Mouse (Mus musculus) liver, embryonic 15.5 days (tissue): ENCODE results near the gene Stk4. TPM values are rescaled to one million over a fixed set of nuclear protein-coding genes. Genes with fewer than 3 reads are reported as not detected.

Source experiments
- ATAC-seq: fragments of 200-750 bp; cut with Nextera tagmentation; 2 replicates; pipeline ENCODE4 v1.8.0; 2017; ENCODE audit warnings: moderate number of reproducible peaks, mild to moderate bottlenecking, moderate library complexity; ENCODE audit not compliant: insufficient read depth
- H3K27ac ChIP-seq: fragments of 300-500 bp; sonication (generic); replicated peaks from 2 replicates; pipeline ENCODE4 v1.5.1; 2015; ENCODE audit warnings: mild to moderate bottlenecking, inconsistent platforms
- H3K27me3 ChIP-seq: fragments of 300-500 bp; sonication (generic); 2 replicates; pipeline ENCODE4 v1.6.1; 2015; ENCODE audit warnings: mild to moderate bottlenecking, inconsistent platforms
- H3K36me3 ChIP-seq: fragments of 300-500 bp; sonication (generic); replicated peaks from 2 replicates; pipeline ENCODE4 v1.6.1; 2015; ENCODE audit warnings: moderate library complexity, mild to moderate bottlenecking, inconsistent platforms
- H3K4me1 ChIP-seq: fragments of 300-500 bp; sonication (generic); replicated peaks from 2 replicates; pipeline ENCODE4 v1.6.1; 2015; ENCODE audit warnings: inconsistent platforms
- H3K4me2 ChIP-seq: fragments of 300-500 bp; sonication (generic); 2 replicates; pipeline ENCODE4 v1.6.1; 2015; ENCODE audit warnings: moderate library complexity, mild to moderate bottlenecking, inconsistent platforms
- H3K4me3 ChIP-seq: fragments of 300-500 bp; sonication (generic); replicated peaks from 2 replicates; pipeline ENCODE4 v1.5.1; 2015; ENCODE audit warnings: mild to moderate bottlenecking, inconsistent platforms
- H3K9ac ChIP-seq: fragments of 300-500 bp; sonication (generic); 2 replicates; pipeline ENCODE4 v1.6.1; 2015; ENCODE audit warnings: moderate library complexity, mild to moderate bottlenecking, inconsistent platforms
- H3K9me3 ChIP-seq: fragments of 300-500 bp; sonication (generic); replicated peaks from 2 replicates; pipeline ENCODE4 v1.6.1; 2016; ENCODE audit warnings: inconsistent platforms
- WGBS: fragments of 180-500 bp; shearing (Covaris S2); methylation state at CpG from one replicate; pipeline ENCODE4 v1.1.7; 2015; ENCODE audit warnings: mixed read lengths; ENCODE audit not compliant: insufficient replicate concordance; 5-methylcytosine and 5-hydroxymethylcytosine counted together
- polyA plus RNA-seq: library from polyadenylated mRNA; unstranded; fragments of >200 nt; fragmentation: Nextera tagmentation; extraction: Ambion mirVana; gene quantifications from 2 replicates; pipeline ENCODE4 v1.2.1, GENCODE M21; 2015

The Stk4 gene
- polyA plus RNA-seq, 1 experiment from 2014 or later: 14.3 TPM

DNA sequence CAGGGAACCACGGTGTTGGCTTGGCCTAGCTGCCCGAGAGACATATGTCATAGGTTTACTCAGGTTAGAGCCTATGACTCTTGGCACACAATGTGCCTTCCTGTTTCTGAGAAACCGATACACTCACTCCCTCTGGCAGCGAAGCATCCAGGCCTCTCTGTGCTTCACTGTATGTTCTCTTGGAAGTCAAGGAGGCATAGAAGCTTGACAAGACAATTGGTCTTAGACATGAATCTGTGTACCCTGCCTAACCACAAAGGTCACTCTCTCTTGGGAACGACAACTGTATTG lies 126.5 kb downstream of the Stk4 start:
- H3K27me3 ChIP-seq: no peaks in the 10 kb centered on the region
- 65% methylated on average over 5 of the region's 5 CpGs for WGBS
- ATAC-seq: no peak
- no peaks in the 10 kb centered on the region for H3K36me3 ChIP-seq
- H3K4me1 ChIP-seq: no peaks in the 10 kb centered on the region
- H3K4me3 ChIP-seq: no peak overlapping the region
- no peaks in the 10 kb centered on the region for H3K9me3 ChIP-seq
- H3K4me2 ChIP-seq: no peak overlapping the region
- no peak overlapping the region for H3K9ac ChIP-seq
- no peak overlapping the region for H3K27ac ChIP-seq

DNA sequence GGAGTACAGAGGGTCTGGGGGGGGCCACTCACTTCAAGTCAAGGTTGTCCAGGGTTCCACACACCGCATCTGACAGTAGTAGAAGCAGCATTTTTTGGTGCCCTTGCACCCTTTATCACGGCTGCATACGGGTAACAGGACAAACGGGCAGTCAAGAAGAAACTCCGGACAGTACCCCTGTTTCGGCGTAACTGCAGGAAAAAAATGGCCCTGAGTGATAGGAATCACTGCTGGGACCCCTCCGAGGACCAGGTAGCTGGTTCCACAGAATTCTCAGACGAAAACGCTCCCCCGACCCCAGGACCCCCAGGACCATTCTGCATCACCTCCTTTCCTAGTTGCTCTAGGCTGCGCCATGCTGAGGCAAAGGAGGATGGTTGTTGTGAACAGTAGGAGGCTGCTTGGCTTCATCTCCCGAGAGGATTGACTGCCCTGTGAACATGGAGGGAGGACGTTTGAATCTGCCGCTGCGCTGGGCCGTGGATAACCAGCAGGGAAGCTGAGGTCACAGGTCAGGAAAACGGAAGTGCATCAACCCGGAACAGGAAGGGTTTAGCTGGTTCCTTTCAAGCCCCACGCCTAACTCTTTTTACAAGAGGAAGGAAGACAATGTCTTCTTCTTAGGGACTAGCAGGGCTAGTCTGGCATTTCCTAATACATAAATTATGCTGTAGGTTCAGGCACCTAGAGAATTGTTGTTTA lies 129.7 kb downstream of the Stk4 start, which contains the start of gene Wfdc15a:
Gene Wfdc15a, minus strand, starts transcription at position 505 of the 702 bp plus-strand sequence.
- no peak within 1 kb of the TSS for H3K4me2 ChIP-seq
- WGBS: 63% methylated on average over 20 of the region's 20 CpGs
- H3K9me3 ChIP-seq: no peaks in the 10 kb centered on the region
- no peaks in the 10 kb centered on the region for H3K27me3 ChIP-seq
- H3K27ac ChIP-seq: no peak within 1 kb of the TSS
- H3K36me3 ChIP-seq: no peaks in the 10 kb centered on the region
- H3K9ac ChIP-seq: no peak within 1 kb of the TSS
- H3K4me3 ChIP-seq: no peak within 1 kb of the TSS
- H3K4me1 ChIP-seq: no peaks in the 10 kb centered on the region
- ATAC-seq: no peak

Other genes with a start within 250 kb of the Stk4 start
- gene Ccn5, start 249.5 kb upstream of the Stk4 start, polyA plus RNA-seq: 0.09 TPM in 1 of 2 replicates, not detected in the other
- not detected in 2 replicates for gene Kcnk15, start 216.7 kb upstream of the Stk4 start, polyA plus RNA-seq
- gene Rims4, start 151.6 kb upstream of the Stk4 start, polyA plus RNA-seq: 0.46 and 0.62 TPM in 2 replicates
- gene Ywhab, start 75.4 kb upstream of the Stk4 start, polyA plus RNA-seq: 91.7 and 96.3 TPM in 2 replicates
- 0.32 and 0.54 TPM in 2 replicates for gene Pabpc1l, start 44.9 kb upstream of the Stk4 start, polyA plus RNA-seq
- 19.1 and 20.9 TPM in 2 replicates for gene Tomm34, start 847 bp downstream of the Stk4 start, polyA plus RNA-seq
- gene Kcns1, start 100.8 kb downstream of the Stk4 start, polyA plus RNA-seq: not detected in 2 replicates
- not detected in 2 replicates for gene Wfdc5, start 112.4 kb downstream of the Stk4 start, polyA plus RNA-seq
- not detected in 2 replicates for gene Wfdc12, start 120.3 kb downstream of the Stk4 start, polyA plus RNA-seq
- gene Wfdc15a, start 129.8 kb downstream of the Stk4 start, polyA plus RNA-seq: not detected in 2 replicates
- gene Wfdc15b, start 151.3 kb downstream of the Stk4 start, polyA plus RNA-seq: 0.22 TPM in 1 of 2 replicates, not detected in the other
- gene Svs2, start 168.1 kb downstream of the Stk4 start, polyA plus RNA-seq: not detected in 2 replicates
- not detected in 2 replicates for gene Svs3b, start 186.3 kb downstream of the Stk4 start, polyA plus RNA-seq
- gene Svs4, start 208.1 kb downstream of the Stk4 start, polyA plus RNA-seq: not detected in 2 replicates
- not detected in 2 replicates for gene Svs3a, start 218.9 kb downstream of the Stk4 start, polyA plus RNA-seq
- gene Svs6, start 246.4 kb downstream of the Stk4 start, polyA plus RNA-seq: not detected in 2 replicates